Mouse (Mus musculus) forebrain, embryonic 15.5 days (tissue): ENCODE data around the gene Arid5b. TPM values are rescaled to one million over a fixed set of nuclear protein-coding genes. Genes with fewer than 3 reads are reported as not detected.

Experiments
- ATAC-seq: fragments of 200-750 bp; cut with Nextera tagmentation; replicated peaks from 2 replicates; pipeline ENCODE4 v1.8.0; 2017; ENCODE audit warnings: mild to moderate bottlenecking, moderate TSS enrichment, moderate library complexity
- H3K27ac ChIP-seq: fragments of 300-500 bp; sonication (generic); replicated peaks from 2 replicates; pipeline ENCODE4 v1.5.1; 2015; ENCODE audit warnings: mild to moderate bottlenecking, inconsistent platforms
- H3K27me3 ChIP-seq: fragments of 300-500 bp; sonication (generic); 2 replicates; pipeline ENCODE4 v1.6.1; 2015; ENCODE audit warnings: inconsistent platforms
- H3K36me3 ChIP-seq: fragments of 300-500 bp; sonication (generic); 2 replicates; pipeline ENCODE4 v1.6.1; 2015; ENCODE audit warnings: mild to moderate bottlenecking, inconsistent platforms
- H3K4me1 ChIP-seq: fragments of 300-500 bp; sonication (generic); 2 replicates; pipeline ENCODE4 v1.6.1; 2015; ENCODE audit warnings: inconsistent platforms
- H3K4me2 ChIP-seq: fragments of 300-500 bp; sonication (generic); replicated peaks from 2 replicates; pipeline ENCODE4 v1.6.1; 2015; ENCODE audit warnings: mild to moderate bottlenecking, inconsistent platforms
- H3K4me3 ChIP-seq: fragments of 300-500 bp; sonication (generic); 2 replicates; pipeline ENCODE4 v1.5.1; 2015; ENCODE audit warnings: mild to moderate bottlenecking, inconsistent platforms
- H3K9ac ChIP-seq: fragments of 300-500 bp; sonication (generic); replicated peaks from 2 replicates; pipeline ENCODE4 v1.6.1; 2015; ENCODE audit warnings: mild to moderate bottlenecking, inconsistent platforms
- H3K9me3 ChIP-seq: fragments of 300-500 bp; sonication (generic); 2 replicates; pipeline ENCODE4 v1.6.1; 2016; ENCODE audit warnings: inconsistent platforms
- WGBS: fragments of 180-500 bp; shearing (Covaris S2); methylation state at CpG from one replicate; pipeline ENCODE4 v1.1.7; 2015; ENCODE audit warnings: mixed read lengths; 5-methylcytosine and 5-hydroxymethylcytosine counted together
- polyA plus RNA-seq: library from polyadenylated mRNA; unstranded; fragments of >200 nt; fragmentation: Nextera tagmentation; extraction: Ambion mirVana; gene quantifications from 2 replicates; pipeline ENCODE4 v1.2.1, GENCODE M21; 2015

Gene Arid5b
- polyA plus RNA-seq, 1 experiment from 2014 or later: 15.1 TPM

DNA sequence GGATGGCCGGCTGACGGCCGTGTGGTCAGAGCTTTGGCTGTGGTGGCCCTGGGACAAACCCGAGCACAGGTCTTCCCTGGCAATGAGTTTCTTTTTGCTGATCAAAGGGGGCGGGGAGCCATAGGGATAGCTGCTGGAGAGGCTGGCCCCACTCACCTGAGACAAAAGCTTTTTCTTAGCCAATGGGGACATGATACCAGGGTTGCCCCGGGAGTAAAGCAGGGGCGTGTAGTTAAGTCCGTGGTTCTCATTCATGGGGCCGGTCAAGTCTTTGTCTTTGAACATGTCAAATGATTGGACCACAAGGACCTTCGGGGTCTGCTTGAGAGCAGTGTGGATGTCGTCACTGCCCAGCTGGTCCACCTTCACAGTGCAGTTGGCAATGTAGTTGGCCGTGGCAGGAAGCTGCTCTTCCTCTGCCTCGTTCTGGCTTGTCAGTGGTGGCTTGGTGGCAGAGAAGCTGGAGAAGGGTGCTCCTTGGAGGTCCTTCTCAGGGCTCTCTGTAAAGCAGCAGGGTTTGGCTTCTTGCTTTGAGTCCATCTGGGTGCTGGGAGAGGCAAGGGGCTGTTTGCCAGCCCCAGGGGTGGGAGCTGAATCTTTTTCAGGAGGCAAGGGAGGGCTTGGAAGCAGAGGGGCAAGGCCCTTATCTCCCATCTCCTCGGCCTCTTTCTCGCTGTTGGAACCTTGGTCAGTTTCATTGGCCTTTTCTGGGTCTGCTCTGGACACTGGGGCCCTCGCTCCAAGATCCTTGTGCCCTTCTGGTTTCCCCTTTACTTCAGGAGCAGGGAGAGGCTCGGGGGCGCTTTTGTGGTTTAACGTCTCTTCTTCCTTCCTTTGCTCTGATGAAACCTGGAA is 180.5 kb downstream of the Arid5b start:
- H3K9ac ChIP-seq: no peak overlapping the region
- H3K4me2 ChIP-seq: no peak overlapping the region
- no peak for ATAC-seq
- H3K27me3 ChIP-seq: no peaks in the 10 kb centered on the region
- peaks cover 20% of the 10 kb centered on the region for H3K36me3 ChIP-seq
- H3K9me3 ChIP-seq: no peaks in the 10 kb centered on the region
- no peak overlapping the region for H3K27ac ChIP-seq
- 92% methylated on average over 19 of the region's 19 CpGs for WGBS
- no peaks in the 10 kb centered on the region for H3K4me1 ChIP-seq
- no peak overlapping the region for H3K4me3 ChIP-seq

DNA sequence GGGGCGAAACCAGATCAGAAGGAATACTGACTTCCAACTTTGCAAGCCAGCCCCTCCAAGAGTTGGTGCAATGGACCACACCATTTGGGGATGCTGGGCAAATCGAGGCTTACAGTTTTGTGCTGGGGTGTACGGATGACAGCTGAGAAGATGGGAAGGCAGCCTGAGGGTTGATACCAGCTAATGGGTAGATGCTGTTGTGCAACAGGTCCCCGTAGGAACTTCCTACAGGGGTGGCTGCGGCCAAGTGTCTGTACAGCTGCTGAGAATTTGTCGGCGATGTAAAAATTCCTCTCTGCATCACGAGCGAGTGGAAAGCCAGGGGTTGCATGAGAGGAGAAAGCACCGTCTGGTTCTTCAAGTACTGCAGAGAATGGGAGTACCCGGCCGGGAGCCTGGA is 182.1 kb downstream of the Arid5b start:
- Histone ChIP-seq H3K27ac (no peak overlapping the region), H3K36me3 (peaks cover 20% of the 10 kb centered on the region), H3K4me2 (no peak overlapping the region), H3K9ac (no peak overlapping the region), H3K4me3 (no peak overlapping the region), H3K4me1 (no peaks in the 10 kb centered on the region), H3K27me3 (no peaks in the 10 kb centered on the region), H3K9me3 (no peaks in the 10 kb centered on the region)
- WGBS: 96% methylated on average over 12 of the region's 12 CpGs
- ATAC-seq: no peak

DNA sequence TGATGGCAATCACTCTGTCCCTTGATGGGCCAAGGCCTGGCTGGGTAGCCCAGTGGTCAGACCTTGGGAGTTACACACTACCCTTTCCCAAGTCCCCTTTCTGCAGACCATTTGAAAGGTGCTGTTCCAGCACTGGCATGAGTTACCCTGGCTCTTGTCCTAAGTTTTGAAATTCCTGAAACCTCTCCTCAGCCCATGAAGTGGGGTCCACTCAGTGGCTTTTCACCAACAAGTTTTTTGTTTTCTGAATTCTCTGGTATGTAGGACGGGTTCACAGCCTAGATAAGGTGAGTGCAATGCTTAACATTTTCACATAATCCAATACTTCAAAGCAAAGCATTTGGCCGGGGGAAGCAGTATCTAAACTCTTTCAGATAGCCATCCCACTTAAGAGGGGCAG is 183.4 kb downstream of the Arid5b start:
- H3K9ac ChIP-seq: no peak overlapping the region
- WGBS: 87% methylated on average over 2 of the region's 2 CpGs
- no peak overlapping the region for H3K4me3 ChIP-seq
- no peaks in the 10 kb centered on the region for H3K27me3 ChIP-seq
- H3K9me3 ChIP-seq: no peaks in the 10 kb centered on the region
- no peak overlapping the region for H3K27ac ChIP-seq
- H3K36me3 ChIP-seq: peaks cover 20% of the 10 kb centered on the region
- no peak for ATAC-seq
- no peaks in the 10 kb centered on the region for H3K4me1 ChIP-seq
- no peak overlapping the region for H3K4me2 ChIP-seq

DNA sequence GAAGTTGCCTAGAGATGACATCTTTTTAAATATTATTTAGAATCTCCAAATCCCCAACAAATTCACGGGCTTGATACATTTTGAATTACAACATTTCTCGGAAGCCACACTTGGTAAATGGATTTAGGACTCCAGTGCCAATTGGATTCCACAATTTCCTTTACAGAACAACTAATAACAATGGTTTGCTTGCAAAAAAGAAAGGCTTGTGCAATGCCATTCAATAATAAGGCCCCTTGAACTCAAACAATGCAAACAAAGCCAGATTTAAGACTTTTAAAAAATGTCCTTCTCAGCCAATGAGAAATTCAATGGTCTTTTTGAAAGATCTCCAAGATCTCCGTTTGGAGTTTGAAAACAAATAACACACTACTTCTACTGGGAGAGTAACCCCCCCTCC is 185.0 kb downstream of the Arid5b start:
- no peaks in the 10 kb centered on the region for H3K4me1 ChIP-seq
- WGBS: 53% methylated on average over 3 of the region's 3 CpGs
- no peak for ATAC-seq
- no peak overlapping the region for H3K4me2 ChIP-seq
- H3K4me3 ChIP-seq: no peak overlapping the region
- H3K36me3 ChIP-seq: peaks cover 20% of the 10 kb centered on the region
- no peak overlapping the region for H3K27ac ChIP-seq
- no peaks in the 10 kb centered on the region for H3K27me3 ChIP-seq
- no peaks in the 10 kb centered on the region for H3K9me3 ChIP-seq
- H3K9ac ChIP-seq: no peak overlapping the region

DNA sequence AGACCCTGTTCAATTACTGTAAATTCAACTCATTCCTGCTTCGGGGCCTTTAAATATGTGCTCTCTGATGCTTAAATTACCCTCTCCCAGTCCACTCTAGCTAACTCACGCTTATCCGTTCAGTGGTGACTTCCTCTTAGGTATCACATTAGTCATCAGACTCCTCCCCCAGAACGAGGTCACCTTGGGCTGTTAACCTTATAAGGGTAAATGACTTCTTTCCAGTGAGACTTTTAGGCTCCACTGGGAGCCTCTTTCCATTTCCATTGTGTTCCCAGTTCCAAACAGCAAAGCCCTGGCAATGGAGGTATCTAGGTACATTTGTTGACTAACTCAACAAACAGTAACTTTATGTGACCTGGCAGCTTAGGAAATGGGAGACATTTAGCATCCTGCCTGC is 186.7 kb downstream of the Arid5b start:
- WGBS: 89% methylated on average over 4 of the region's 4 CpGs
- ATAC-seq: no peak

DNA sequence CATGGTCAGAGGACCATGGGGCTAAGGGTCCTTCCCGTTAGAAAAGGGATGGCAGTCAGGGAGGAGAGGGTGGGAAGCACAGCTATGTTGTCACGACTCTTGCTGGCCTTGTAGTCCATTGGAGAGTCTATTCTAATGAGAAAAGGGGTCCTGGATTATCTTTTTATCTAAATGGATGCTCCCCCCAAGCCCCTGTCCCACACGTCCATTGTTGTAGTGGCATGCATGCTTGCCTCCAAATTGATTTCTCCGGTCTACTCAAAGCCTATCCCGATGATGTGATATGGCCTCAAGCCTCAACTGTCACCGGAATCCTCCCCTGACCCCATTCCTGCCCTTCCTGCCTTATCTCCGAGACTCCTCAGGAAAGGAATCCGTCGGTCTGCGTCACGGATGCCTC is 187.5 kb downstream of the Arid5b start:
- 94% methylated on average over 11 of the region's 11 CpGs for WGBS
- no peak for ATAC-seq
- no peaks in the 10 kb centered on the region for H3K9me3 ChIP-seq
- no peaks in the 10 kb centered on the region for H3K27me3 ChIP-seq
- no peak overlapping the region for H3K27ac ChIP-seq
- H3K36me3 ChIP-seq: no peaks in the 10 kb centered on the region
- no peak overlapping the region for H3K9ac ChIP-seq
- H3K4me2 ChIP-seq: no peak overlapping the region
- H3K4me3 ChIP-seq: no peak overlapping the region
- no peaks in the 10 kb centered on the region for H3K4me1 ChIP-seq

More for the DNA sequence above, 186.7 kb downstream of the Arid5b start:
- H3K27ac ChIP-seq: no peak overlapping the region
- H3K27me3 ChIP-seq: no peaks in the 10 kb centered on the region
- no peak overlapping the region for H3K9ac ChIP-seq
- H3K9me3 ChIP-seq: no peaks in the 10 kb centered on the region
- no peak overlapping the region for H3K4me3 ChIP-seq
- H3K36me3 ChIP-seq: peaks cover 7% of the 10 kb centered on the region
- no peaks in the 10 kb centered on the region for H3K4me1 ChIP-seq
- no peak overlapping the region for H3K4me2 ChIP-seq

DNA sequence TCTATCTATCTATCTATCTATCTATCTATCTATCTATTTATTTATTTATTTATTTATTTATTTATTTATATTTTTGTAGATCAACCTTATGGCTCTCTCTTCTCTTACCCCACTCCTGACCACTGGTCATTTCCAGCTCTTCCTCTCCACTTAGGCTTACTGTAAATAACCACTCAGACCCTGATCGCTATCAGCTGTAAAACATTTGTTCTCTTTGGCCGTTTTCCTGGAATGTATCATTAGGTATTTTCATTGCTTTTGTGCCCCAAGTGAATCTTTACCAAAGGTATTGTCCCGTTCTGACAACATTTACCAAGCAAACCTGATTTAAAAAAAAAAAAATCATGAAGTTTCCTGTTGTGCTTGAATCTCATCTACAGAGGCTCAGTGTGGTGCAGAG is 188.0 kb downstream of the Arid5b start:
- Histone ChIP-seq H3K27me3 (no peaks in the 10 kb centered on the region), H3K4me3 (no peak overlapping the region), H3K27ac (no peak overlapping the region), H3K4me1 (no peaks in the 10 kb centered on the region), H3K9ac (no peak overlapping the region), H3K36me3 (no peaks in the 10 kb centered on the region), H3K9me3 (no peaks in the 10 kb centered on the region), H3K4me2 (no peak overlapping the region)
- 89% methylated on average over 3 of the region's 3 CpGs for WGBS
- no peak for ATAC-seq

DNA sequence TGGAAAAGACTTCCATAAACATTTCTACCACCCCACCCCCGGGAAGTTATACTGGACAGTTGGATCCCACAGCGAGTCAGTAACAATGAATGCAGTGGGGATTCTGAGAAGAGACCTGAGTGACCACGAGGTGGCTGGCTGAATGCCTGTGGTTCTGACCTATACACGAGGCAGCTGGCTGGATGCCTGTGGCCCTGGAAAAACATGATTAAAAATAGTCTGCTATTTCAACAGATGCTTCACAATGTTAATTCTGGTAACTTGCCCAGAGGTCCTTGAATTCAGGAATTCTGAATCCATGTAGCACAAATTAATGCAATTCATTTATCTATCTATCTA is 188.4 kb downstream of the Arid5b start:
- Histone ChIP-seq H3K4me2 (no peak overlapping the region), H3K9me3 (no peaks in the 10 kb centered on the region), H3K9ac (no peak overlapping the region), H3K36me3 (no peaks in the 10 kb centered on the region), H3K4me1 (no peaks in the 10 kb centered on the region), H3K4me3 (no peak overlapping the region), H3K27me3 (no peaks in the 10 kb centered on the region), H3K27ac (no peak overlapping the region)
- ATAC-seq: no peak
- 59% methylated on average over 4 of the region's 4 CpGs for WGBS

DNA sequence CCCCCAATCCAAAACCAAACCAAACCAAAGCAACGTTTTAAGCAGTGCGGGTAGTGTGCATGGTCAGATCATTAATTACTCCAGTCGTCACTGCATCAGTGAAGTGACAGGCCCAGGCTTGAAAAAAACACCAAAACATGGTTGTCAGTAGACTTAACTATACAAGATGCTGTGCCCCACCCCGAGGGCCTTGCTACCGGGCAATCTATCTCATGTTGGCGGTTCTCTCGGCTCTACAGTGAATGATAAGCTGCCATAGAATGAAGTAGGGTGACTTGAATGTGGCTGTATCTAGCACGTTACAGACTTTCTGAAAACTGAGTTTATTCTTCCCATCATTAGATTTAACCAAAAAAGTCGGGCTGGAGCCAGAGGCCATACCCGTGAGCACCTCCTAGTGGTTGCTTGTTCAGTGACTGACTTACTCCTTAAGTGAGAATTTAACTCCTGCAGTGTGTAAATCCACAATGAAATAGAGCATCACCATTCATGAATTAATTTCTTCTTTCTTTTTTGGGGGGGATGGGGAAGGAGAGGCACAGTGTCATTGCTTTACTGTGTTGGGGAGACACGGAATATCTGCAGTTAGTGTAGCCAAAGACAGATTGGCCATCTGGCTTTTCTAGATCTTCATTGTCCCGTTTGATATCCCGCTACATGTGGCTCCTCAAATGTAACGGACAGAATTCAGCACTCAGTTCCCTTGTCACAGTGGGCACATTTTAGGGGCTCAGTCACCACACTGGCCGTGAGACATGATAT is 188.9 kb downstream of the Arid5b start:
- no peaks in the 10 kb centered on the region for H3K27me3 ChIP-seq
- no peaks in the 10 kb centered on the region for H3K4me1 ChIP-seq
- no peak overlapping the region for H3K27ac ChIP-seq
- H3K9ac ChIP-seq: no peak overlapping the region
- ATAC-seq: no peak
- no peak overlapping the region for H3K4me3 ChIP-seq
- 74% methylated on average over 15 of the region's 15 CpGs for WGBS
- H3K9me3 ChIP-seq: no peaks in the 10 kb centered on the region
- no peak overlapping the region for H3K4me2 ChIP-seq
- no peaks in the 10 kb centered on the region for H3K36me3 ChIP-seq

DNA sequence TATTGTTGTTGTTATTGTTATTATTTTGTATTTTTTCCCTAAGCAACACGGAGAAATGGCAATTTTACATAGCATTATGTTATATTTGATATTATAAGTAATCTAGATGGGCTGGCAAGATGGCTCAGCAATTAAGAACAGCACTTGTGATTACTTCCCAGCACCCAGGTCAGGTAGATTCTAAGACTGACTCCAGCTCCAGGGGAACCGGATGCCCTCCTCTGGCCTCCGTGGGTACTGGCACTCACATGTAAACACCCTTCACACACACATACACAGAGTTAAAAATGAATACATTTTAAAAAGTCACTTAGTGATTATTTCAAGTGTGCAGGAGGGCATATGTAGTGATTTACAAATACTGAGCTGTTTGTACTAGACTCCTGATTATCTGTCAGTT is 190.8 kb downstream of the Arid5b start:
- no peak for ATAC-seq
- Histone ChIP-seq H3K27ac (no peak overlapping the region), H3K36me3 (no peaks in the 10 kb centered on the region), H3K4me1 (no peaks in the 10 kb centered on the region), H3K27me3 (no peaks in the 10 kb centered on the region), H3K9me3 (no peaks in the 10 kb centered on the region), H3K4me2 (no peak overlapping the region), H3K4me3 (no peak overlapping the region), H3K9ac (no peak overlapping the region)
- 86% methylated on average over 3 of the region's 3 CpGs for WGBS

DNA sequence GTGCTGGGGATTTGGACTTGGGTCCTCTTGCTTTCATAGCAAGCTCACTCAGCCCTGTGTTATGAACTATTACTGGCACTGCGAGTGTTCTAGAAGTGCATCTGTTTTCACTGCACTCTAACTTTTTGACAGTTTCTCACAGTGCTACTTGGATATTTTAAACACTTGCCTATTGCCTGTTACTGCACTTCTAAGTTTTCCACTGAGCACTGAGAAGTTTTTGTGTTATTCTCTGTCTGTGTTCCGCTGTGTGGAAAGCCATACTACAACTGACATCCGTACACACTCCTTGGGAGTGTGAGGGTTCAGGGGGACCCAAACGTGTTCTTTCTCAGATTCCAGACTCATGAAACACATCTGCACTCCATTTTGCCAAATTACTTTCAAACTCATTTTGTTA is 191.6 kb downstream of the Arid5b start:
- H3K27me3 ChIP-seq: no peaks in the 10 kb centered on the region
- 83% methylated on average over 4 of the region's 4 CpGs for WGBS
- ATAC-seq: no peak
- H3K27ac ChIP-seq: no peak overlapping the region
- no peak overlapping the region for H3K9ac ChIP-seq
- H3K36me3 ChIP-seq: no peaks in the 10 kb centered on the region
- no peak overlapping the region for H3K4me3 ChIP-seq
- no peaks in the 10 kb centered on the region for H3K4me1 ChIP-seq
- H3K4me2 ChIP-seq: no peak overlapping the region
- H3K9me3 ChIP-seq: no peaks in the 10 kb centered on the region

DNA sequence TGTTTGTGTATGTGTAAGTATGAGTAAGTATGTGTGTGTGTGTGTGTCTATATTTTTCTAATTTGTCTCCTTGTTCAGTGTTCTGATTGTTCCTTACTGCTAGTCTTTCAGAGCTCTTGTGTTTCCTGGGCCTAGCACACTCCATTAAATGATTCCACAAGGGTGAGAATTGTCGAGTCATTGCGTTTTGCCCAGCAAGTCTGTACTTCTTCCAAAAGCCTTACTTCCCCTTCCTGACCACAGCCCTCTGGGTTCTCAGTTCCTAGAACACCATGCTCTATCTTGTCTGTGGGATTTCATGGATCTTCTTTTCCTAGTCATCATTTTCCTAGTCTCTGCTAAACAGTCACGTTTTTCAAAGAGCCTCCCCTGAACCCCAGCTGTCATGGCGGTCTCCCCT is 193.0 kb downstream of the Arid5b start:
- Histone ChIP-seq H3K27me3 (no peaks in the 10 kb centered on the region), H3K4me2 (no peak overlapping the region), H3K4me1 (no peaks in the 10 kb centered on the region), H3K27ac (no peak overlapping the region), H3K36me3 (no peaks in the 10 kb centered on the region), H3K9me3 (no peaks in the 10 kb centered on the region), H3K4me3 (no peak overlapping the region), H3K9ac (no peak overlapping the region)
- no peak for ATAC-seq
- WGBS: 80% methylated on average over 4 of the region's 4 CpGs
